Mouse (Mus musculus) WW6 (cell line): Measurements from ENCODE around the gene Btbd18.
"Not testable (repeated sequence)": the region's sequence is repeated elsewhere in the genome, so short reads cannot be mapped to it uniquely, and the experiment has no call there.

Source experiments
- DNase-seq: peaks from one replicate; pipeline ENCODE4 v3.0.0-alpha.2; 2013; ENCODE audit warnings: low read depth, low spot score

Gene Btbd18

DNA sequence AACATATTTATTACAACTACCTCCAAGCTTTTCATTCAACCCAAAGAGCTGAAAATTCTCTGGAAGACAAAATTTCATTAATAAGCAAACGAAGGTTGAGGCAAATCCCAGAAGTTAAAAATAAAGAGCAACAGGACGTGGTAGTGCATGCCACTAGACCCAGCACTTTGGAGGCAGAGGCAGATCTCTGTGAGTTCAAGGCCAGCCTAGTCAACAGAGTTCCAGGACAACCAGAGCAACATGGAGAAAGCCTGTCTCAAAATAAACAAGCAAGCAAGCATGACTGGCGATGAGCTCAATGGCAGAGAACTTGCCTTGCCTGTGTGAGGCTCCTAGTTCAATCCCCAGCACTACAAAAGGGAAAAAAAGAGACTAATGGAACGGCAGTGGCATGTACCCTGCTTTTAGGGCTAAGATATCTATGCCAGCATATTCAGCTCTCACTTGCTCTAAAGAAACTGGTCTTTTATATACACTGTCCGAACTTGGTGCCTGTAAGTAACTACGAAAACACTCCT, 11.8 kb upstream of the Btbd18 start:
- no peak for DNase-seq

DNA sequence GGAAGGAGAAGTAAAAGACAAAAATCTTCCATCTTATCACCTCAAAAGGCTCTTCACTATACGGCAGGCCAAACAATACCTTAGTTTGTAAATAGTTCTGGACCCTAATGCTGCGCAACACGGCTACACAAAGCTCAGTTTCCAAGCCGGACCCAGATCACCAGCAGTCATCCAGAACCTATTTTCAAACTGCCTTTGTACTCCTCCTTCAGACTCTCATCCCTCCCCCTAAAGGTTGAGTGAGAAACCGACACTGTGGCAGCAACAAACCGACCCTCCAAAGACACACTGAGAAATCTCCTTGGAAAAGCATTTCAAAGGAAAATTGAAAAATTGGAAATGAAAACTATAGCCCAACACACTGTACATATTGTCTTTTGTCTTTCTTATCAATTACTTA, 10.5 kb upstream of the Btbd18 start:
- DNase-seq, result no peak

DNA sequence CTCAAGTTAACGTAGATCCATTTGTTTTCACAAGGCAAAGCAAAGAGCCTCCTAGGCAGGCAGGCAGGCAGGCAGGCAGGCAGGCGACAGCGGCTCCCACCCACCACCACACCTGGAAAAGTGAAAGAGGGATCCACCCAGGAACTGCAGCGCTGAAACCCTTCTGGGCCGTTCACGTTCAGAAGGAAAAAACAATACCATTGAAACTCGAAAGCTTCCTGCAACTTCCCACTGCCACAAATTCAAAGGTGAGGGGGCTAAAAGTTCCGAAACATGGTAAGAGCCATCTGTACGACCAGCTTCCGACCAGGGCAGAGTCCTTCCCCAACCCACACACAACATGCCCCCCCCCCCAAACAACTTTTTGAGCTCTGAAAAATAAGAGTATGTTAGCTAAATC, 9.2 kb upstream of the Btbd18 start:
- DNase-seq, result no peak

DNA sequence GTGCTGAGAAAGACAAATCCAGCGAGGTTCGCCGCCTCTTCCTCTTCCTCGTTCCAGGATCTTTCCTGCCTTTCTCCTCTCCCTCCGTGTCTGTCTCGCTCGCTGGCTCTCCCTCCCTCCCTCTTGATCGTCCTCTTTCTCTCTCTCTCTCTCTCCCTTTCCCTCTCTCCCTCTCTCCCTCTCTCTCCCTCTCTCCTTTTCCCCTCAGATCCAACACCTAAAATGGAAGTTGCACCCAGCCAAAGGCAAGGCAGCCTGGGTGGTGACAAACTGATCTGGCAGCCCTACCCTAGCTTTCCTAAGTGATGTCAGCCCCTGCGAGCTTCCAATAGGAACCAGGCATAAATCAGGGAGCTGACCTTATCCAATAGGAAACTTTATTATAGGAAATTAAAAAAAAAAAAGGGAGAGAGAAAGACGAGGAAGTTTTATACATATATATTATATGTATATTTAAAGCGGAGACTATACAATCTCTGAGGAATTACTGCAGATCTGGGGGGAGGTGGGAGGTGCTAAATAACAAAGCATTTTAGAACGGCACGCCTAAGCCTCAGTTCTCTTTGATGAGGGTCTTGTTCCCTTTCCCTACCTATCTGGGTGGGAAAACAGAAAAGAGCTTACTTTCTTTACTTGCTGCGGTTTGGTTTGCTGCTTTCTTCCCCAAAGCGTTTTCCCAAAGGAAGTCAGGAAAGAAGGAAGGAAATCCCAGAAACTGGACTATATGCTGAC, 8.2 kb upstream of the Btbd18 start, which contains the start of gene Ctnnd1:
Gene Ctnnd1, minus strand, starts transcription at position 302 of the 732 bp plus-strand sequence.
- DNase-seq, result peak; percentile 59

- DNase-seq, result no peak
Observed at GRCm38 (mm10) chr2:84653354-84653753, 5.5 kb upstream of the Btbd18 start.

DNA sequence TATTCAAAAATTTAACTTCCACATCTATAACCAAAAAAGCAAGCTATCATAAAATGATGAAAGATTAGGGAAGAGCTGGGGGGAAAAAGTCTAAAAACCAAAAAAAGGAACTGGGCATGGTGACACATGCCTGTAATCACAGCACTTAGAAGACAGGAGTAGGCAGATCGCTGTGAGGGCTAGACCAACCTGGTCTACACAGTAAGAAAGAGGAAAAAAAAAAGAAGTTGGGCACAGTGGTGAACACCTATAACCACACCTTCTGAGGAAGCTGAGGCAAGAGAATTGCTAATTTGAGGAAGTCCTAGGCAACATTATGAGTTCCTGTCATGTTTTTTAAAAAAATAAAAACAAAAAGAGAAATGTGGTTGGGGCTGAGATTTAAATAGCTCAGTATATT, 3.0 kb upstream of the Btbd18 start:
- DNase-seq, result no peak

DNA sequence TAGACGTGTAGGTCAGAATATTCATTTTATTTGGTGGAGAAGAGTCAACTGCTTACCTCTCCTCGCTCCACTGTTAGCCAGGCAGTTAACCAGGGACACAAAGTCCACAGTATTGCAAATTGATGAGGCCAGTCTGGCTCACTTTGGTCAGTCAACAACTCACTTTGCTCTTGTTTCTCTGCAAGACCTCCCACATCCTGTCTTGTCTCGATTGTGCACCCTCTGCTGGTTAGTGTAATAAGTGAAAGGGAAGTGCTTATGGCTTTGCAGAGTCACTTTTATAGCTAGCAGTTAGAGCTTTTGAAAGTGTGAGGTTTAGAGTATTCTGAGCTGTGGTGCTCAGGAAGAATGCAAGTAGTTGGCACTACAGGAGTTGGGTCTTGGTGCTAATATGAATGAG, 1.4 kb downstream of the Btbd18 start:
- DNase-seq, result no peak

DNA sequence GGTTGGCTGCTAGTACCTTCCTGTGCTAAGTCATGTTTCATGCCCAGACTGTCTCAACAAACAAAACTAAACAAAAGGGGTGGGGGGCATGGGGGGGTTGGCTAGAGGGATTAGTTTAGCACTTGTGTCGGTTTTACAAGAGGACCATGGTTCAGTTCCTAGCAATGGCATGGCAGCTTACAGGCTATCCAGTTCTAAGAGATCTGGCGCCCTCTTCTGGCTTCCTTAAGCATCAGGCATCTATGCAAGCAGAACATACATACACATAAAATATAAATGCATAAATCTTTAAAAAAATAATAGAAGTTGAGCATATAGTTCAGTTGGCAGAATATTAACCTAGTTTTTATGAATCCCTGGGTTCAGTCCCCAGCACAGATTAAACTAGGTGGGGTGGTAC, 4.0 kb downstream of the Btbd18 start:
- no peak for DNase-seq

DNA sequence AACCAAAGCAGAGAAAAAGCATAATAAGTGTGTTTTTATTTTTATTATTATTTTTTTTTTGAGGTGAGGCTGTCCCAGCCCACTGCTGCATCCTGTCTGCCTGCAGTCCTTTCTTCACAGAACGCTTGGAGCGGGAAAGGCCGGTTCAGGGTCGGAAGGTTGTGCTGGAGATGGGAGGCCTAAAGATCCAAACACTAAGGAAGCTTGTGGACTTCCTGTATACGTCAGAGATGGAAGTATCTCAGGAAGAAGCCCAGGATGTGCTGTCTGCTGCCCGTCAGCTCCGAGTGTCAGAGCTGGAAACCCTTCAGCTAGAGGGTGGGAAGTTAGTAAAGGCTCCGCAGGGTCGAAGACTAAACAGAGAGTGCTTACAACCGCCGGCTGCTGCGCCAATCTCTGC, 7.2 kb downstream of the Btbd18 start:
- no peak for DNase-seq

- no peak for DNase-seq
Observed at GRCm38 (mm10) chr2:84669828-84670568, 11.1 kb downstream of the Btbd18 start.

- peak; percentile 93 for DNase-seq
Observed at GRCm38 (mm10) chr2:84670569-84670933, 11.7 kb downstream of the Btbd18 start, which contains the start of gene Selenoh. Selenoh (minus strand) TSS chr2:84670770.

GRCm38 (mm10) chr2:84671535-84671934, 12.7 kb downstream of the Btbd18 start:
- not testable (repeated sequence) for DNase-seq

- no peak for DNase-seq
Observed at GRCm38 (mm10) chr2:84677270-84677967, 18.5 kb downstream of the Btbd18 start.

GRCm38 (mm10) chr2:84677968-84678880, 19.3 kb downstream of the Btbd18 start, which contains the start of the genes Gm28635 and Med19:
Gm28635 (minus strand) TSS chr2:84678041.
Med19 (plus strand) TSS chr2:84678402.
- DNase-seq, result peak; percentile 96

- no peak for DNase-seq
Observed at GRCm38 (mm10) chr2:84679016-84679415, 20.1 kb downstream of the Btbd18 start, which contains the start of gene Tmx2. Tmx2 (minus strand) TSS chr2:84679140.

GRCm38 (mm10) chr2:84682605-84683183, 23.8 kb downstream of the Btbd18 start:
- DNase-seq, result no peak

DNA sequence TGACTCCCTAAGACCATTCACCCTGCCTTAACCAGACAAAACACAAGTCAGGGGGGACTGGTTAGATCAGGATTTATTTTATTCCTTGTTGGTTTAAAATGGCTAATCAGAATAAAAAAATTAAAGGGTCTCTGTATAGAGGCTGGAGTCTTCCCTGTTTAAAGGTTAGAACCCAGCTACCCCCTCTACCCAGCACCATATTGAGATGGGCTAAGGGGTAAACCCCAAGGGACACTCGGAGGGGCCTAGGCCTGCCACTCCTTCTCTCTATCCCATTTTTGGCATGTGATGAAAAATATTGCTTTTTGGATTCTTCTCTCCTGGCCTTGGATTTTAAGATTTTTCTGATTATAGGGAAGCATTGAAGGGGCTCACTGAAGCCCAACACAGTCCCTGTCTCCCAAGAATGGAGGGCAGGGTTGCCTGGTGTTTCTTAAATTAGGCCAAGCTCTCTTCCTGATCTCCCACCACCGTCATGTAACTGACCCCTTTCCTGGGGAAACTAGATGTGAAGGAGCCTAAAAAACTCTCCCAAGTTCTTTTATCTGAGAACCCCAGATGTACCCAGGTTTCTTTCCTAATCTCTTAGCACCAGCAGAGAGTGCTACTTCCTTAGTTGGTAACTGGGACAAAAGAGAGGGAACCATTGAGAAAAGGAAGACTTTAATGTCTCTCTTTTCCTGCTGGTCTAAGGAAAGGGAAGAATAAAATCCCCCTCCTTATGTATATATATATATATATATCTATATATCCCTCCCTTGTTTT, 29.4 kb downstream of the Btbd18 start:
- no peak for DNase-seq

- DNase-seq, result no peak
Observed at GRCm38 (mm10) chr2:84690050-84690449, 31.2 kb downstream of the Btbd18 start.

GRCm38 (mm10) chr2:84695007-84695695, 36.3 kb downstream of the Btbd18 start:
- no peak for DNase-seq
